Mouse (Mus musculus) heart, embryonic 11.5 days (tissue): ENCODE measurements around the gene March6. TPM values are rescaled to one million over a fixed set of nuclear protein-coding genes. Genes with fewer than 3 reads are reported as not detected.

Experiments
- ATAC-seq: fragments of 200-750 bp; cut with Nextera tagmentation; replicated peaks from 2 replicates; pipeline ENCODE4 v1.8.0; 2017; ENCODE audit warnings: moderate library complexity; ENCODE audit not compliant: insufficient number of reproducible peaks, low FRiP score, low TSS enrichment
- H3K27ac ChIP-seq: fragments of 300-500 bp; sonication (generic); 2 replicates; pipeline ENCODE4 v1.5.1; 2014; ENCODE audit warnings: mild to moderate bottlenecking, low read depth, low read length
- H3K27me3 ChIP-seq: fragments of 300-500 bp; sonication (generic); 2 replicates; pipeline ENCODE4 v1.6.1; 2014; ENCODE audit warnings: mild to moderate bottlenecking, low read length, mixed read lengths; ENCODE audit not compliant: control insufficient read depth, insufficient read depth
- H3K36me3 ChIP-seq: fragments of 300-500 bp; sonication (generic); 2 replicates; pipeline ENCODE4 v1.6.1; 2014; ENCODE audit warnings: mild to moderate bottlenecking, low read length, moderate library complexity, mixed read lengths; ENCODE audit not compliant: control insufficient read depth, insufficient read depth
- H3K4me1 ChIP-seq: fragments of 300-500 bp; sonication (generic); 2 replicates; pipeline ENCODE4 v1.6.1; 2014; ENCODE audit warnings: low read length; ENCODE audit not compliant: control insufficient read depth, insufficient read depth
- H3K4me2 ChIP-seq: fragments of 300-500 bp; sonication (generic); 2 replicates; pipeline ENCODE4 v1.6.1; 2014; ENCODE audit warnings: mild to moderate bottlenecking, moderate library complexity
- H3K4me3 ChIP-seq: fragments of 300-500 bp; sonication (generic); 2 replicates; pipeline ENCODE4 v1.5.1; 2014; ENCODE audit warnings: low read depth, low read length
- H3K9ac ChIP-seq: fragments of 300-500 bp; sonication (generic); 2 replicates; pipeline ENCODE4 v1.6.1; 2014; ENCODE audit warnings: mild to moderate bottlenecking, low read depth, low read length, moderate library complexity
- H3K9me3 ChIP-seq: fragments of 300-500 bp; sonication (generic); replicated peaks from 2 replicates; pipeline ENCODE4 v1.6.1; 2016; ENCODE audit warnings: low read length; ENCODE audit not compliant: control insufficient read depth
- WGBS: fragments of 180-500 bp; shearing (Covaris S2); extraction: QIAGEN DNeasy Blood & Tissue Kit; methylation state at CpG from one replicate; pipeline ENCODE4 v1.1.7; 2014; ENCODE audit not compliant: insufficient replicate concordance; 5-methylcytosine and 5-hydroxymethylcytosine counted together
- polyA plus RNA-seq: library from polyadenylated mRNA; unstranded; fragments of >200 nt; fragmentation: Nextera tagmentation; extraction: Ambion mirVana; gene quantifications from 2 replicates; pipeline ENCODE4 v1.2.1, GENCODE M21; 2014

Gene March6
- polyA plus RNA-seq, 1 experiment from 2014 or later = 31.1 TPM

- H3K4me1 ChIP-seq = peaks cover 6% of the 10 kb centered on the region; the same call in 1 of the 2 replicates
- no peaks in the 10 kb centered on the region for H3K9me3 ChIP-seq
- H3K27ac ChIP-seq = no peak overlapping the region
- no peak for ATAC-seq
- no peaks in the 10 kb centered on the region; the same call in 1 of the 2 replicates for H3K27me3 ChIP-seq
- no peak overlapping the region for H3K9ac ChIP-seq
- H3K4me2 ChIP-seq = no peak overlapping the region
- no peaks in the 10 kb centered on the region for H3K36me3 ChIP-seq
- no peak overlapping the region for H3K4me3 ChIP-seq
- 64% methylated on average over 3 of the region's 3 CpGs for WGBS
Measured at GRCm38 (mm10) chr15:31427390-31427789, 103.5 kb downstream of the March6 start.

GRCm38 (mm10) chr15:31426066-31426706, 104.7 kb downstream of the March6 start:
- no peak overlapping the region for H3K4me3 ChIP-seq
- H3K27ac ChIP-seq = no peak overlapping the region
- no peaks in the 10 kb centered on the region for H3K9me3 ChIP-seq
- no peaks in the 10 kb centered on the region for H3K27me3 ChIP-seq
- no peak overlapping the region for H3K4me2 ChIP-seq
- ATAC-seq = no peak
- no peak overlapping the region for H3K9ac ChIP-seq
- H3K36me3 ChIP-seq = no peaks in the 10 kb centered on the region
- H3K4me1 ChIP-seq = peaks cover 6% of the 10 kb centered on the region; the same call in 1 of the 2 replicates
- WGBS = 32% methylated on average over 8 of the region's 8 CpGs

- H3K36me3 ChIP-seq = no peaks in the 10 kb centered on the region
- H3K4me1 ChIP-seq = peaks cover 9% of the 10 kb centered on the region; the same call in 1 of the 2 replicates
- H3K4me2 ChIP-seq = peak overlapping the region; percentile 47
- no peak overlapping the region for H3K4me3 ChIP-seq
- ATAC-seq = peak; percentile 62; the same call in 1 of the 2 replicates
- no peaks in the 10 kb centered on the region for H3K27me3 ChIP-seq
- H3K27ac ChIP-seq = peak overlapping the region; percentile 80
- WGBS = 19% methylated on average over 7 of the region's 7 CpGs
- no peak overlapping the region for H3K9ac ChIP-seq
- H3K9me3 ChIP-seq = no peaks in the 10 kb centered on the region
Measured at GRCm38 (mm10) chr15:31422649-31423369, 108.0 kb downstream of the March6 start.

GRCm38 (mm10) chr15:31419037-31419436, 111.8 kb downstream of the March6 start:
- Histone ChIP-seq H3K9ac (no peak overlapping the region), H3K4me2 (no peak overlapping the region), H3K36me3 (no peaks in the 10 kb centered on the region), H3K4me3 (no peak overlapping the region), H3K9me3 (no peaks in the 10 kb centered on the region), H3K27me3 (no peaks in the 10 kb centered on the region), H3K27ac (no peak overlapping the region), H3K4me1 (peaks cover 9% of the 10 kb centered on the region; the same call in 1 of the 2 replicates)
- no peak for ATAC-seq
- 30% methylated on average over 9 of the region's 9 CpGs for WGBS

GRCm38 (mm10) chr15:31418686-31419024, 112.2 kb downstream of the March6 start:
- no peak for ATAC-seq
- Histone ChIP-seq H3K9me3 (no peaks in the 10 kb centered on the region), H3K36me3 (no peaks in the 10 kb centered on the region), H3K4me1 (peaks cover 9% of the 10 kb centered on the region; the same call in 1 of the 2 replicates), H3K27me3 (no peaks in the 10 kb centered on the region), H3K4me3 (no peak overlapping the region), H3K4me2 (peak overlapping the region; percentile 48), H3K27ac (no peak overlapping the region), H3K9ac (no peak overlapping the region)
- 10% methylated on average over 7 of the region's 7 CpGs for WGBS

- Histone ChIP-seq H3K9ac (peak overlapping the region; percentile 28; the same call in 1 of the 2 replicates), H3K4me3 (peak overlapping the region; percentile 12; the same call in 1 of the 2 replicates), H3K4me2 (peak overlapping the region; percentile 48), H3K27me3 (no peaks in the 10 kb centered on the region), H3K36me3 (no peaks in the 10 kb centered on the region), H3K9me3 (no peaks in the 10 kb centered on the region), H3K4me1 (peaks cover 10% of the 10 kb centered on the region; the same call in 1 of the 2 replicates), H3K27ac (no peak overlapping the region)
- 32% methylated on average over 21 of the region's 21 CpGs for WGBS
- peak; percentile 55; the same call in 1 of the 2 replicates for ATAC-seq
Measured at GRCm38 (mm10) chr15:31417796-31418685, 112.8 kb downstream of the March6 start.

GRCm38 (mm10) chr15:31417409-31417795, 113.5 kb downstream of the March6 start:
- H3K27me3 ChIP-seq = no peaks in the 10 kb centered on the region
- H3K4me2 ChIP-seq = no peak overlapping the region
- H3K4me1 ChIP-seq = peaks cover 9% of the 10 kb centered on the region; the same call in 1 of the 2 replicates
- no peak overlapping the region for H3K4me3 ChIP-seq
- H3K9me3 ChIP-seq = no peaks in the 10 kb centered on the region
- no peak overlapping the region for H3K27ac ChIP-seq
- no peak for ATAC-seq
- no peaks in the 10 kb centered on the region for H3K36me3 ChIP-seq
- no peak overlapping the region for H3K9ac ChIP-seq
- 44% methylated on average over 6 of the region's 6 CpGs for WGBS

- ATAC-seq = no peak
- Histone ChIP-seq H3K9me3 (no peaks in the 10 kb centered on the region), H3K27ac (no peak overlapping the region), H3K9ac (no peak overlapping the region), H3K27me3 (no peaks in the 10 kb centered on the region), H3K36me3 (no peaks in the 10 kb centered on the region), H3K4me1 (peaks cover 9% of the 10 kb centered on the region; the same call in 1 of the 2 replicates), H3K4me2 (no peak overlapping the region), H3K4me3 (no peak overlapping the region)
- WGBS = 47% methylated on average over 4 of the region's 4 CpGs
Measured at GRCm38 (mm10) chr15:31415181-31415580, 115.7 kb downstream of the March6 start.
